Mouse (Mus musculus) C2C12 (cell line): ENCODE results near the gene Ifi35. TPM values are rescaled to one million over a fixed set of nuclear protein-coding genes. Genes with fewer than 3 reads are reported as not detected.
"Not testable (repeated sequence)": the region's sequence is repeated elsewhere in the genome, so short reads cannot be mapped to it uniquely, and the experiment has no call there.

Source experiments
- H3K27me3 ChIP-seq: one replicate; pipeline ENCODE4 v1.6.1; 2011; ENCODE audit not compliant: control insufficient read depth, insufficient read depth, insufficient read length
- H3K36me3 ChIP-seq: one replicate; pipeline ENCODE4 v1.6.1; 2011; ENCODE audit not compliant: control insufficient read depth, insufficient read depth
- H3K4me3 ChIP-seq: one replicate; pipeline ENCODE4 v1.5.1; 2011; ENCODE audit warnings: mild to moderate bottlenecking, control low read depth; ENCODE audit not compliant: poor library complexity, insufficient read depth, severe bottlenecking
- H3K79me2 ChIP-seq: one replicate; pipeline ENCODE4 v1.6.1; 2011; ENCODE audit not compliant: control insufficient read depth, insufficient read depth
- H3K79me3 ChIP-seq: one replicate; pipeline ENCODE4 v1.6.1; 2011; ENCODE audit warnings: low read depth, control low read depth
- H3ac ChIP-seq: one replicate; pipeline ENCODE3; 2011; ENCODE audit warnings: low read depth; ENCODE audit not compliant: control insufficient read depth, insufficient read length
- CEBPB ChIP-seq: IDR thresholded peaks from one replicate; pipeline ENCODE4 v1.6.1; 2011; ENCODE audit warnings: low read depth, mild to moderate bottlenecking, control low read depth, moderate library complexity
- CTCF ChIP-seq: IDR thresholded peaks from one replicate; pipeline ENCODE4 v1.5.1; 2011; ENCODE audit not compliant: control insufficient read depth, insufficient read depth, insufficient read length
- FOSL1 ChIP-seq: IDR thresholded peaks from one replicate; pipeline ENCODE4 v1.8.0; 2011; ENCODE audit warnings: mild to moderate bottlenecking, low read length; ENCODE audit not compliant: poor library complexity, insufficient read depth, severe bottlenecking
- MAX ChIP-seq: IDR thresholded peaks from one replicate; pipeline ENCODE4 v1.6.1; 2011; ENCODE audit warnings: mild to moderate bottlenecking, control low read depth
- MYOD1 ChIP-seq: IDR thresholded peaks from one replicate; pipeline ENCODE4 v1.6.1; 2011; ENCODE audit warnings: low read depth; ENCODE audit not compliant: control insufficient read depth, insufficient read length
- MYOG ChIP-seq: IDR thresholded peaks from one replicate; pipeline ENCODE4 v1.6.1; 2011; ENCODE audit not compliant: control insufficient read depth, insufficient read length; ENCODE audit errors: extremely low read depth
- USF1 ChIP-seq: IDR thresholded peaks from one replicate; pipeline ENCODE4 v1.6.1; 2011; ENCODE audit warnings: low read depth, mild to moderate bottlenecking, control low read depth, moderate library complexity
- polyA plus RNA-seq: library from polyadenylated mRNA; unstranded; fragments of >200 nt; fragmentation: generic; extraction: Trizol; gene quantifications from one replicate; pipeline ENCODE4 v1.2.1, GENCODE M21; 2012; ENCODE audit warnings: missing spikeins

Gene Ifi35
- polyA plus RNA-seq, 1 experiment: 23.4 TPM

GRCm38 (mm10) chr11:101464211-101465100 lies 16.2 kb downstream of the Ifi35 start, which contains the start of gene Rnd2:
Gene Rnd2, plus strand, starts transcription at chr11:101464999.
- TF ChIP-seq USF1: no peak
- TF ChIP-seq FOSL1: no peak
- TF ChIP-seq MYOG: no peak
- TF ChIP-seq MAX: no peak
- no peak for TF ChIP-seq MYOD1
- TF ChIP-seq CEBPB: no peak
- no peak for TF ChIP-seq CTCF
- H3K4me3 ChIP-seq: peak within 1 kb of the TSS; percentile 84
- H3ac ChIP-seq: peak within 1 kb of the TSS; percentile 88
- peaks cover 6% of the 10 kb centered on the region for H3K79me3 ChIP-seq
- H3K27me3 ChIP-seq: no peaks in the 10 kb centered on the region
- peaks cover 32% of the 10 kb centered on the region for H3K79me2 ChIP-seq
- peaks cover 32% of the 10 kb centered on the region for H3K36me3 ChIP-seq

- peak overlapping the region; percentile 88 for H3ac ChIP-seq
- TF ChIP-seq USF1 (peak; percentile 73), MAX (peak; percentile 34), CEBPB (no peak), CTCF (peak; percentile 7)
- peaks cover 24% of the 10 kb centered on the region for H3K36me3 ChIP-seq
- H3K4me3 ChIP-seq: peak overlapping the region; percentile 84
- peaks cover 6% of the 10 kb centered on the region for H3K79me3 ChIP-seq
- H3K79me2 ChIP-seq: peaks cover 32% of the 10 kb centered on the region
- H3K27me3 ChIP-seq: no peaks in the 10 kb centered on the region
Observed at GRCm38 (mm10) chr11:101465101-101465868, 17.1 kb downstream of the Ifi35 start.

- H3K79me3 ChIP-seq: peaks cover 6% of the 10 kb centered on the region
- peak within 1 kb of the TSS; percentile 84 for H3K4me3 ChIP-seq
- H3K36me3 ChIP-seq: peaks cover 18% of the 10 kb centered on the region
- H3K27me3 ChIP-seq: no peaks in the 10 kb centered on the region
- TF ChIP-seq MAX (no peak), USF1 (no peak), MYOD1 (no peak), MYOG (no peak), FOSL1 (no peak), CEBPB (no peak), CTCF (no peak)
- peaks cover 32% of the 10 kb centered on the region for H3K79me2 ChIP-seq
- peak within 1 kb of the TSS; percentile 88 for H3ac ChIP-seq
Observed at GRCm38 (mm10) chr11:101465869-101466551, 17.8 kb downstream of the Ifi35 start, which contains the start of gene Vat1. Gene Vat1, minus strand, starts transcription at chr11:101466230.

- Histone ChIP-seq H3K36me3 (peaks cover 13% of the 10 kb centered on the region), H3K4me3 (peak overlapping the region; percentile 84), H3K79me2 (peaks cover 32% of the 10 kb centered on the region)
- not testable (repeated sequence) for H3K27me3 ChIP-seq, H3K79me3 ChIP-seq, H3ac ChIP-seq
Observed at GRCm38 (mm10) chr11:101466552-101466950, 18.3 kb downstream of the Ifi35 start.

GRCm38 (mm10) chr11:101467477-101468262 lies 19.5 kb downstream of the Ifi35 start:
- Histone ChIP-seq H3K4me3 (peak overlapping the region; percentile 36), H3K36me3 (peaks cover 2% of the 10 kb centered on the region), H3ac (peak overlapping the region; percentile 58), H3K79me2 (peaks cover 27% of the 10 kb centered on the region), H3K27me3 (no peaks in the 10 kb centered on the region), H3K79me3 (peaks cover 6% of the 10 kb centered on the region)
- TF ChIP-seq CTCF (peak; percentile 42), MYOG (no peak)
